Mouse (Mus musculus): ENCODE results near the gene Pigm.

Pigm gene

GRCm38 (mm10) chr1:172376198-172376667 lies at the start of gene Pigm:
TSS of gene Pigm (plus strand) at chr1:172376546.
- peak; percentile 97 to 99 for DNase-seq

- no peak for DNase-seq
Measured at GRCm38 (mm10) chr1:172326684-172327083, 49.7 kb upstream of the Pigm start.

- DNase-seq = no peak
Measured at GRCm38 (mm10) chr1:172327206-172328001, 48.9 kb upstream of the Pigm start.

GRCm38 (mm10) chr1:172328041-172328440 lies 48.3 kb upstream of the Pigm start:
- no peak for DNase-seq

- no peak for DNase-seq
Measured at GRCm38 (mm10) chr1:172328461-172328860, 47.9 kb upstream of the Pigm start.

- no peak for DNase-seq
Measured at GRCm38 (mm10) chr1:172329131-172329530, 47.2 kb upstream of the Pigm start, which contains the start of gene Kcnj9. TSS of gene Kcnj9 (minus strand) at chr1:172329318.

- no peak for DNase-seq
Measured at GRCm38 (mm10) chr1:172329616-172330015, 46.7 kb upstream of the Pigm start.

- no peak for DNase-seq
Measured at GRCm38 (mm10) chr1:172331422-172331947, 44.9 kb upstream of the Pigm start.

- DNase-seq = no peak
Measured at GRCm38 (mm10) chr1:172332925-172333324, 43.4 kb upstream of the Pigm start.

- DNase-seq = no peak
Measured at GRCm38 (mm10) chr1:172333512-172333911, 42.8 kb upstream of the Pigm start.

- no peak for DNase-seq
Measured at GRCm38 (mm10) chr1:172335804-172336203, 40.5 kb upstream of the Pigm start.

GRCm38 (mm10) chr1:172337411-172338185 lies 38.7 kb upstream of the Pigm start:
- no peak for DNase-seq

- DNase-seq = peak; percentile 78 to 83
Measured at GRCm38 (mm10) chr1:172340729-172341321, 35.5 kb upstream of the Pigm start, which contains the start of gene Kcnj10. TSS of gene Kcnj10 (plus strand) at chr1:172341210.

GRCm38 (mm10) chr1:172341386-172341785 lies 35.0 kb upstream of the Pigm start:
- no peak for DNase-seq

- DNase-seq = no peak
Measured at GRCm38 (mm10) chr1:172342729-172343128, 33.6 kb upstream of the Pigm start.

GRCm38 (mm10) chr1:172343914-172344313 lies 32.4 kb upstream of the Pigm start:
- no peak for DNase-seq

- no peak for DNase-seq
Measured at GRCm38 (mm10) chr1:172344820-172345219, 31.5 kb upstream of the Pigm start.

GRCm38 (mm10) chr1:172346707-172347106 lies 29.6 kb upstream of the Pigm start:
- no peak for DNase-seq

- DNase-seq = no peak
Measured at GRCm38 (mm10) chr1:172347382-172347781, 29.0 kb upstream of the Pigm start.

- DNase-seq = no peak
Measured at GRCm38 (mm10) chr1:172349504-172349903, 26.8 kb upstream of the Pigm start.

- peak in 1 of 2 experiments; percentile 10 for DNase-seq
Measured at GRCm38 (mm10) chr1:172349916-172350812, 26.2 kb upstream of the Pigm start.

GRCm38 (mm10) chr1:172352001-172352400 lies 24.3 kb upstream of the Pigm start:
- DNase-seq = no peak
